Mouse (Mus musculus): ENCODE results near the gene Nupr1. TPM values are rescaled to one million over a fixed set of nuclear protein-coding genes. Genes with fewer than 3 reads are reported as not detected.

The Nupr1 gene
- total and polyA plus RNA-seq, 3 experiments, result 1.8 to 11.0 TPM; not detected in 1

DNA sequence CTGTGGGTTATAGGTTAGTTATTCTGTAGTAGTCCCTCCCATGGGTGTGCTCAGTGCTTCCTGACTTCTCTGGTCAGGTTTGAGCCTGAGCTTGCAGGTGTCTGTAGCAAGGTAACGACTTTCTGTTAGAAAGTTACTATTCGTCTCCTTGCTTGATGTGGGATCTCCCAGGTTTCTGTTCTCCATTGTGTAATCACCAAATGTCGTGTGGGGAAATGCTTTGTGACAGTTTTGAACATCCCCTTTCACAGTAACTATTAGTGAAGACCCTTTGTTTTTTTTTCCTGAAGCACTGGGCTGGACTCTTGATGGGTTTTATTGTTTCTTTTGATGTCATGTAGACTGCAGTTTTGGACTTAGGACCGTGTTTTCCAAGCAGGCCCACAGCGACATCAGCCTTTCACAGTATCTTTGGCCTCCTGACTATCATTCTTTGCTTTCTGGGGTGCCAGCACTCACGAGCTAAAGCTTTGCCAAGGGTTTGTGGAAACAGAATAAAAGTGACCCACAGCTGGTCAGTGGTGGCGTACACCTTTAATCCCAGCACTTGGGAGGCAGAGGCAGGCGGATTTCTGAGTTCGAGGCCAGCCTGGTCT lies 36.9 kb upstream of the Nupr1 start:
- Histone ChIP-seq H3K27me3 (ENCODE audit: control insufficient read depth in 1 of 2, insufficient read depth in 2 of 2, low read length in 2 of 2) (no peaks in the 10 kb centered on the region), H3K79me2 (ENCODE audit: control insufficient read depth, insufficient read depth, low read length, poor library complexity) (no peaks in the 10 kb centered on the region), H3K9me3 (replicated peaks; ENCODE audit: insufficient read depth, low read length) (no peaks in the 10 kb centered on the region), H3K4me1 (ENCODE audit: control insufficient read depth in 1 of 2, insufficient read depth in 2 of 2, low read length in 2 of 2) (no peaks in the 10 kb centered on the region), H3K27ac (ENCODE audit: control insufficient read depth, low read depth, low read length) (no peak overlapping the region), H3K4me3 (ENCODE audit: control insufficient read depth in 1 of 2, insufficient read depth in 1 of 2, low read depth in 2 of 2, low read length in 2 of 2) (no peak overlapping the region), H3K36me3 (ENCODE audit: control insufficient read depth in 1 of 2, insufficient read depth in 2 of 2, low read length in 2 of 2) (peaks cover 0 to 16% of the 10 kb centered on the region in 2 experiments; a peak in 2 of 4 replicates), H3K9ac (ENCODE audit: control insufficient read depth, low read depth, low read length, poor library complexity, severe bottlenecking) (no peak overlapping the region)
- DNase-seq (ENCODE audit: low read depth, low spot score), result no peak
- TF ChIP-seq E2F4 (IDR thresholded peaks at IDR 0.05; ENCODE audit: borderline replicate concordance, low read depth, low read length), result no peak
- TF ChIP-seq TAL1 (IDR thresholded peaks at IDR 0.05; ENCODE audit: low read length), result no peak
- no peak for TF ChIP-seq ETS1 (IDR thresholded peaks at IDR 0.05; ENCODE audit: low read depth, low read length)
- no peak for TF ChIP-seq RCOR1 (IDR thresholded peaks at IDR 0.05; ENCODE audit: low read depth, low read length)
- no peak for TF ChIP-seq ZC3H11A (IDR thresholded peaks at IDR 0.05; ENCODE audit: low read depth, low read length)
- TF ChIP-seq MYB (IDR thresholded peaks at IDR 0.05; ENCODE audit: low read depth, low read length), result no peak

DNA sequence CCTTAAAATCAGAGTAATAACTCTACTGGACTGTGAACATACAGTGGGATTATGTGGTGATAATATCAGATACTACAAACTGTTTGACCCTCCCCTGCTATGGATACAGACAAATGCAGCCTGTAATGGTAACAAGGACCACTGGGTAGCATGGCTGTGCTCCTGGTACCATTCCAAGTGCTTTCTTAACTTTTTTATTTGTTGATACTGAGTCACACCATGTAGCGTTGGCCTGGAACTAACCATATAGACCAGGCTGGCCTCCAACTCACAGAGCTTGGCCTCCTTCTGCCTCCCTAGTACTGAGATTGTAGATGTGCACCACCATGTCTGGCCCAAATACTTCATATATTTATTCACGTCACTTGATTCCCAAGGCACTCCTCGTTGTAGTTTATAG lies 34.6 kb upstream of the Nupr1 start:
- no peak overlapping the region for H3K9ac ChIP-seq (ENCODE audit: control insufficient read depth, low read depth, low read length, poor library complexity, severe bottlenecking)
- no peaks in the 10 kb centered on the region for H3K4me1 ChIP-seq (ENCODE audit: control insufficient read depth in 1 of 2, insufficient read depth in 2 of 2, low read length in 2 of 2)
- H3K79me2 ChIP-seq (ENCODE audit: control insufficient read depth, insufficient read depth, low read length, poor library complexity), result no peaks in the 10 kb centered on the region
- no peaks in the 10 kb centered on the region for H3K9me3 ChIP-seq (replicated peaks; ENCODE audit: insufficient read depth, low read length)
- no peaks in the 10 kb centered on the region for H3K27me3 ChIP-seq (ENCODE audit: control insufficient read depth in 1 of 2, insufficient read depth in 2 of 2, low read length in 2 of 2)
- H3K36me3 ChIP-seq (ENCODE audit: control insufficient read depth in 1 of 2, insufficient read depth in 2 of 2, low read length in 2 of 2), result peaks cover 0 to 16% of the 10 kb centered on the region in 2 experiments; a peak in 2 of 4 replicates
- TF ChIP-seq GATA1 (IDR thresholded peaks at IDR 0.05; ENCODE audit: low read depth, low read length), result no peak
- no peak for TF ChIP-seq GABPA (IDR thresholded peaks at IDR 0.05; ENCODE audit: low read depth, low read length)
- TF ChIP-seq EP300 (IDR thresholded peaks at IDR 0.05; ENCODE audit: low read depth in 1 of 2, low read length in 2 of 2), result no peak
- TF ChIP-seq CTCF (IDR thresholded peaks at IDR 0.05 in 2 of 3, conservative IDR thresholded peaks at IDR 0.05 in 1 of 3; ENCODE audit: control insufficient read depth in 1 of 3, insufficient read depth in 1 of 3, low read depth in 2 of 3, low read length in 3 of 3, poor library complexity in 1 of 3, severe bottlenecking in 1 of 3), result no peak
- H3K4me3 ChIP-seq (ENCODE audit: control insufficient read depth in 1 of 2, insufficient read depth in 1 of 2, low read depth in 2 of 2, low read length in 2 of 2), result no peak overlapping the region
- DNase-seq (ENCODE audit: low read depth, low spot score), result no peak
- H3K27ac ChIP-seq (ENCODE audit: control insufficient read depth, low read depth, low read length), result no peak overlapping the region

- Histone ChIP-seq H3K36me3 (ENCODE audit: control insufficient read depth in 1 of 2, insufficient read depth in 2 of 2, low read length in 2 of 2) (peaks cover 0 to 13% of the 10 kb centered on the region in 2 experiments; a peak in 1 of 4 replicates), H3K9ac (ENCODE audit: control insufficient read depth, low read depth, low read length, poor library complexity, severe bottlenecking) (no peak overlapping the region), H3K27me3 (ENCODE audit: control insufficient read depth in 1 of 2, insufficient read depth in 2 of 2, low read length in 2 of 2) (no peaks in the 10 kb centered on the region), H3K9me3 (replicated peaks; ENCODE audit: insufficient read depth, low read length) (no peaks in the 10 kb centered on the region), H3K4me1 (ENCODE audit: control insufficient read depth in 1 of 2, insufficient read depth in 2 of 2, low read length in 2 of 2) (no peaks in the 10 kb centered on the region), H3K79me2 (ENCODE audit: control insufficient read depth, insufficient read depth, low read length, poor library complexity) (no peaks in the 10 kb centered on the region), H3K27ac (ENCODE audit: control insufficient read depth, low read depth, low read length) (no peak overlapping the region), H3K4me3 (ENCODE audit: control insufficient read depth in 1 of 2, insufficient read depth in 1 of 2, low read depth in 2 of 2, low read length in 2 of 2) (no peak overlapping the region)
- DNase-seq (ENCODE audit: low read depth, low spot score), result no peak
- TF ChIP-seq CHD1 (IDR thresholded peaks at IDR 0.05; ENCODE audit: low read depth, low read length) (no peak), ZMIZ1 (IDR thresholded peaks at IDR 0.05; ENCODE audit: low read depth, low read length) (no peak), ZC3H11A (IDR thresholded peaks at IDR 0.05; ENCODE audit: low read depth, low read length) (no peak), TCF12 (IDR thresholded peaks at IDR 0.05; ENCODE audit: low read depth, low read length) (no peak), USF2 (IDR thresholded peaks at IDR 0.05; ENCODE audit: borderline replicate concordance in 1 of 2, insufficient read depth in 1 of 2, low read depth in 1 of 2, low read length in 2 of 2) (no peak), MYB (IDR thresholded peaks at IDR 0.05; ENCODE audit: low read depth, low read length) (no peak), EP300 (IDR thresholded peaks at IDR 0.05; ENCODE audit: low read depth in 1 of 2, low read length in 2 of 2) (no peak)
These were observed 33.0 kb upstream of the Nupr1 start for GRCm38 (mm10) chr7:126663646-126664045.

Data from MEL (cell line).